Mouse (Mus musculus): ENCODE measurements around the gene Nkiras1. TPM values are rescaled to one million over a fixed set of nuclear protein-coding genes. Genes with fewer than 3 reads are reported as not detected.

The Nkiras1 gene
- polyA plus RNA-seq, 1 experiment from 2014 or later: 11.3 TPM

DNA sequence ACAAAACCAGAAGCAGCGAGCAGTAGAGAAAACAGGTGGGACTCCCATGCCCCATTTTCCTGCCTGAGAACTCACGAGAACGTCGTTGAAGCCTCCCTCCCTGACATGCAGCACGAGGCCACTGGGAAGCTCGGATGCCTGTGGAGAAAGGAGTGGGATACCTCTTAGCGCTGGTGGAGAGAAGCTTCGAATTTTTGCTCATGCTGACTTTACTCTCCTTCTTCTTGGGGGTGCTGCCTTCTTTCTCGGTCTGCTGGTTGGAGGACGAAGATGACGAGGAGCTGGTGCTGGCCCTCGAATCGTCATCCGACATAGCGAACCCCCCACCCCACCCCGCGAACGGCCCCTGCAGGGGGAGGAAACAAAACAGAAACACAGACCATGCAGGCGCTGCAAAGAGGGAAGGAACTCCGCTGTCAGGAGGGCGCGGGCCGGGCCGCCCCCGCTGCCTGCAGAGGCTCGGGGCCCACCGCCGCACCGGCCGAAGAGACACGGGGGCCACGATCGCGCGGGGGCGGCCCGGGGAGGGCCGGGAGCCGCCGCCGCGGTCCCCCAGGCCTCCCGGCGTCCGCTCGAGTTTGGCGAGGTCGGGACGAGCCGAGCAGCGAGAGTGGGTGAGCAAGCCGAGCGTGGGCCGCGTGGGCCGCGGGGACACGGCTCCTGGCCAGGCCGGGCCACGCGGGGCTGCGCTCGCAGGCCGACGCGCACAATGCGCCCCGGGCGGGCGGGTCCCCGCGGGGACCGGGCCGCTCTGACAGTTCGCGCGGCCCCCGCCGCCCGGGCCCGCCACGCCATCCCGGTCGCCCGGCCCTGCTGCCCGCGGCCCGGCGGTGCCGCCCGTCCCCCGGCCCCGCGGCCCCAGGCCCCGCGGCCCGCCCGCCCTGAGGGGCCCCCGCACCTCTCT lies 60.1 kb downstream of the Nkiras1 start:
- no peaks in the 10 kb centered on the region for H3K27me3 ChIP-seq (ENCODE audit: low read depth, poor library complexity, severe bottlenecking)
- WGBS: 2% methylated on average over 71 of the region's 99 CpGs
- H3K27ac ChIP-seq (replicated peaks): peak overlapping the region; percentile 96
- H3K9me3 ChIP-seq (replicated peaks): no peaks in the 10 kb centered on the region
- peak; percentile 51 for DNase-seq (ENCODE audit: low spot score)
- H3K4me3 ChIP-seq: peak overlapping the region; percentile 91
- H3K4me1 ChIP-seq: peaks cover 46% of the 10 kb centered on the region
- H3K36me3 ChIP-seq: peaks cover 10% of the 10 kb centered on the region

DNA sequence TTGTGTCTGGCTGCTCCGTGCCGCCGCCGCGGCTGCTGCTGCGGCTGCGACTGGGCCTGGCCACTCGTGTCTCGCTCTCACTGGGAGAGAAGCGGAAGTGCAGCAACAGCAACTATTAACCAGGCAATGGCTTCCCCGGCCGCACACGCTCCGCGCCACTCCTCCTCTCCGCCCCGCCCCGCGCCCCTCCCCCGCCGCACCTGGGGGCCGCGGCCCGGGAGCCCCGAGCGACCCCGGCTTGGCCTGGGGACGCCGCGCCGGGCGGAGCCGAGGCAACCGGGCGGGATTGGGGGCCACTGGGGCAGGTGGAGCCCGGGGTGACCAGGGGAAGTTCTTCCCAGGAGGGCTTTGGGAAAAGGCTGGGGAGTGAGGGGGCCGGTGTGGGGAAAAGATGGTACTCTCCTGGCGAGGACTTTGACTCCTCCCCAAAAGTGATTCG lies 60.8 kb downstream of the Nkiras1 start, which contains the start of gene Ube2e1:
Gene Ube2e1 (minus strand): TSS at position 167 of the 439 bp plus-strand sequence.
- peak within 1 kb of the TSS; percentile 91 for H3K4me3 ChIP-seq
- peak; percentile 84 for DNase-seq (ENCODE audit: low spot score)
- peaks cover 10% of the 10 kb centered on the region for H3K36me3 ChIP-seq

More for the DNA sequence above, 60.8 kb downstream of the Nkiras1 start, which contains the start of gene Ube2e1:
- Histone ChIP-seq H3K27ac (replicated peaks) (peak within 1 kb of the TSS; percentile 96), H3K4me1 (peaks cover 39% of the 10 kb centered on the region), H3K9me3 (replicated peaks) (no peaks in the 10 kb centered on the region), H3K27me3 (ENCODE audit: low read depth, poor library complexity, severe bottlenecking) (no peaks in the 10 kb centered on the region)
- WGBS: 0% methylated on average over 25 of the region's 39 CpGs

Other genes starting within 250 kb of the Nkiras1 start
- gene Nr1d2, start 32.0 kb upstream of the Nkiras1 start, polyA plus RNA-seq (2016; fragmentation: Nextera tagmentation; extraction: Ambion mirVana): 4.0 and 4.1 TPM in 2 replicates
- gene Rpl15, start 255 bp downstream of the Nkiras1 start, polyA plus RNA-seq (2016; fragmentation: Nextera tagmentation; extraction: Ambion mirVana): 379 and 446 TPM in 2 replicates
- gene Ube2e1, start 60.7 kb downstream of the Nkiras1 start, polyA plus RNA-seq (2016; fragmentation: Nextera tagmentation; extraction: Ambion mirVana): 174 TPM in 2 replicates

Measured in midbrain, embryonic 10.5 days (tissue).